Mouse (Mus musculus): ENCODE data around the gene Slc7a7. TPM values are rescaled to one million over a fixed set of nuclear protein-coding genes. Genes with fewer than 3 reads are reported as not detected.

Slc7a7 gene
- polyA plus RNA-seq, 1 experiment = 341 TPM

DNA sequence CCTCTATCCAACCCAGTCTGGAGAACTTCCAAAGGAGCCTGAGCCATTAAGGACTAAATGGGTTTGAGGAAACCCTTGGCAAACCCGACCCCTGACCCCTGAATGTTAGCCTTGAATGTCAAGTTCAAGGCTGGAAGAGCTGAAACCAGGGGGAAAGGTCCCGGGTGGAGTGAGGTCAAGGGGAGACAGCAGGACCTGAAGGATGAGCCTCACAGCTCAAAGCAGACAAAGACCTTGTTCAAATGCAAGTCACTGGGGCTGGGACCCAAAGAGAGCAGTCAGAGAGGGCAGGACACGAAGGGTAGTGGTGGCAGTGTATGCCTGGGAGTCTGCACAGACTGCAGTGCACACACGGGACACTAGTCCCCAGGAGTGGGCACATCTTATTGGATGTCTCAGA, 23.8 kb upstream of the Slc7a7 start:
- no peak overlapping the region for H3K4me3 ChIP-seq (ENCODE audit: low read depth, low read length)
- no peak for TF ChIP-seq POLR2A (IDR thresholded peaks at IDR 0.05; ENCODE audit: low read depth, low read length)
- peaks cover 7% of the 10 kb centered on the region; the same call in 1 of the 2 replicates for H3K4me1 ChIP-seq (ENCODE audit: control insufficient read depth, insufficient read depth, insufficient read length, low read length)
- H3K27me3 ChIP-seq (ENCODE audit: control insufficient read depth, insufficient read depth, low read length) = no peaks in the 10 kb centered on the region
- H3K36me3 ChIP-seq (ENCODE audit: control insufficient read depth, insufficient read depth, low read length) = peaks cover 8% of the 10 kb centered on the region
- no peak overlapping the region for H3K27ac ChIP-seq (ENCODE audit: insufficient read depth, low read depth, low read length)
- WGBS = 76% methylated on average over 4 of the region's 4 CpGs

- Histone ChIP-seq H3K27me3 (ENCODE audit: control insufficient read depth, insufficient read depth, low read length) (no peaks in the 10 kb centered on the region), H3K27ac (ENCODE audit: insufficient read depth, low read depth, low read length) (no peak overlapping the region), H3K4me1 (ENCODE audit: control insufficient read depth, insufficient read depth, insufficient read length, low read length) (peaks cover 7% of the 10 kb centered on the region; the same call in 1 of the 2 replicates), H3K4me3 (ENCODE audit: low read depth, low read length) (no peak overlapping the region), H3K36me3 (ENCODE audit: control insufficient read depth, insufficient read depth, low read length) (peaks cover 8% of the 10 kb centered on the region)
- WGBS = 91% methylated on average over 14 of the region's 14 CpGs
- TF ChIP-seq POLR2A (IDR thresholded peaks at IDR 0.05; ENCODE audit: low read depth, low read length) (no peak), CTCF (IDR thresholded peaks at IDR 0.05; ENCODE audit: extremely low read depth, insufficient read length, insufficient replicate concordance, low read depth, low read length) (no peak)
These were observed 23.0 kb upstream of the Slc7a7 start for GRCm38 (mm10) chr14:54440538-54440937.

- whole genome bisulfite sequencing = 80% methylated on average over 7 of the region's 7 CpGs
These were observed 22.0 kb upstream of the Slc7a7 start for GRCm38 (mm10) chr14:54439610-54440009.

GRCm38 (mm10) chr14:54439155-54439554, 21.6 kb upstream of the Slc7a7 start:
- 89% methylated on average over 12 of the region's 12 CpGs for WGBS
- TF ChIP-seq POLR2A (IDR thresholded peaks at IDR 0.05; ENCODE audit: low read depth, low read length) (no peak), CTCF (IDR thresholded peaks at IDR 0.05; ENCODE audit: extremely low read depth, insufficient read length, insufficient replicate concordance, low read depth, low read length) (no peak)
- Histone ChIP-seq H3K27ac (ENCODE audit: insufficient read depth, low read depth, low read length) (no peak overlapping the region), H3K36me3 (ENCODE audit: control insufficient read depth, insufficient read depth, low read length) (peaks cover 8% of the 10 kb centered on the region), H3K4me1 (ENCODE audit: control insufficient read depth, insufficient read depth, insufficient read length, low read length) (peaks cover 7% of the 10 kb centered on the region), H3K4me3 (ENCODE audit: low read depth, low read length) (no peak overlapping the region), H3K27me3 (ENCODE audit: control insufficient read depth, insufficient read depth, low read length) (no peaks in the 10 kb centered on the region)

More at GRCm38 (mm10) chr14:54439610-54440009, 22.0 kb upstream of the Slc7a7 start:
- H3K36me3 ChIP-seq (ENCODE audit: control insufficient read depth, insufficient read depth, low read length) = peaks cover 8% of the 10 kb centered on the region
- no peak overlapping the region for H3K27ac ChIP-seq (ENCODE audit: insufficient read depth, low read depth, low read length)
- H3K4me1 ChIP-seq (ENCODE audit: control insufficient read depth, insufficient read depth, insufficient read length, low read length) = peaks cover 8% of the 10 kb centered on the region
- H3K4me3 ChIP-seq (ENCODE audit: low read depth, low read length) = no peak overlapping the region
- TF ChIP-seq CTCF (IDR thresholded peaks at IDR 0.05; ENCODE audit: extremely low read depth, insufficient read length, insufficient replicate concordance, low read depth, low read length) = no peak
- TF ChIP-seq POLR2A (IDR thresholded peaks at IDR 0.05; ENCODE audit: low read depth, low read length) = no peak
- H3K27me3 ChIP-seq (ENCODE audit: control insufficient read depth, insufficient read depth, low read length) = no peaks in the 10 kb centered on the region

DNA sequence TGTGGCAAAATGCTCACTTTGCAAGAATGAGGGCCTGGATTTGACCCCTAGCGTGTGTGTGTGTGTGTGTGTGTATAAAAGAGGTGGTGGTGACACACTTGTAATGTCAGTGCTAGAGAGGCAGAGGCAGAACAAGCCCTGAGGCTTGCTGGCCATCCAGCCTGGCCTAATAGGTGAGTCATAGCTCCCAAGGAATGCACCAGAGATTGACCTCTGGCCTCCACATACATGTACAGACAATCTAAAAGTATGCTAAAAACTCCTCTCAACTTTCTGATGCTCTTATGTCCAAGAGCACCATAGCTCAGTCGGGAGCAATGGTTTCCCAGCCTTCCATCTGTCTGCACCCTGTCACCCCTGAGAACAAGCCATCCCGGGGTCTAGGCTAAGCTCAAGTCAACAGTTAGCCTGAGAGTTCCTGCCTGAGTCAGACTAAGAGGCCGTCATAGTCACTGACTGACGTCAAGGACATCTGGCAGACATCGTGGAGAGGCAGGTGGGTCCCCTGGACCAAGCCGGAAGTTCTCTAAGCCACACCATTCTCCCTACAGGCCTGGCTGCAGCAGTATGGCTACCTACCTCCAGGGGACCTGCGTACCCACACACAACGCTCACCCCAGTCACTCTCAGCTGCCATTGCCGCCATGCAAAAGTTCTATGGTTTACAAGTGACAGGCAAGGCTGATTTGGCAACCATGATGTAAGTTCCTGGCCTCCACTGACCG, 17.8 kb upstream of the Slc7a7 start:
- Histone ChIP-seq H3K4me3 (ENCODE audit: low read depth, low read length) (no peak overlapping the region), H3K27ac (ENCODE audit: insufficient read depth, low read depth, low read length) (no peak overlapping the region), H3K36me3 (ENCODE audit: control insufficient read depth, insufficient read depth, low read length) (peaks cover 7% of the 10 kb centered on the region), H3K4me1 (ENCODE audit: control insufficient read depth, insufficient read depth, insufficient read length, low read length) (peaks cover 13% of the 10 kb centered on the region), H3K27me3 (ENCODE audit: control insufficient read depth, insufficient read depth, low read length) (no peaks in the 10 kb centered on the region; the same call in 1 of the 2 replicates)
- 84% methylated on average over 11 of the region's 11 CpGs for WGBS
- TF ChIP-seq CTCF (IDR thresholded peaks at IDR 0.05; ENCODE audit: extremely low read depth, insufficient read length, insufficient replicate concordance, low read depth, low read length) (no peak), POLR2A (IDR thresholded peaks at IDR 0.05; ENCODE audit: low read depth, low read length) (no peak)

DNA sequence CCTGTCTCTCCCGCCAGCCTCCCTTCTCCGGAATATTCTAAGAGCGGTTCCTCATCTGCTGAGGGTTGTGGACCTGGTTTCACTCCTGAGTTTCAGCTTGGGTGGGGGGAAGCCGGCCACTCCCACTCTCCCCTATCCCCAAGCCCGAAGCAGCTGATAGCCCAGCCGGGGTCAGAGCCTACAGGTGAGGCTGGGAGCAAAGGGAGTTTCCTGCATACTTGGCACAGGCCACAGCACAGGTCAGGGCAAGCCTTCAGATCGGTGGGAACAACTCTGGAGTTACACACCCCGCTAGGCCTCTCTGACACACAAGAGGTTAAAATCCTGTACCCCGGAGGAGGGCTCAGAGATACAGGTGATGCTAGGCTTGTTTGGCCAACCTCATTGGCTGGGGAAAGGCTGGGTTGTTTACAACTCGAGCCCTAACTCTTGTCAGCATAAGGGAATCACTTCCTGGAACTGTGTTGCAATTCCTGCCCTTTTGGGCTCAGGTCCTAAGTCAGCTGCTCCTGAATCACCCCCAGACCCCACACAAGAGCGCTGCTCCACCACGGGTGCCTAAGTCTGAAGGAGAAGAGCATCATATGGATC, 16.5 kb upstream of the Slc7a7 start:
- Histone ChIP-seq H3K4me1 (ENCODE audit: control insufficient read depth, insufficient read depth, insufficient read length, low read length) (peaks cover 13% of the 10 kb centered on the region), H3K27me3 (ENCODE audit: control insufficient read depth, insufficient read depth, low read length) (no peaks in the 10 kb centered on the region; the same call in 1 of the 2 replicates), H3K4me3 (ENCODE audit: low read depth, low read length) (peak overlapping the region; percentile 80), H3K36me3 (ENCODE audit: control insufficient read depth, insufficient read depth, low read length) (0 out of 2 replicates have a peak, but pooled peaks cover 4% of the 10 kb centered on the region), H3K27ac (ENCODE audit: insufficient read depth, low read depth, low read length) (peak overlapping the region; percentile 77)
- TF ChIP-seq CTCF (IDR thresholded peaks at IDR 0.05; ENCODE audit: extremely low read depth, insufficient read length, insufficient replicate concordance, low read depth, low read length) (no peak), POLR2A (IDR thresholded peaks at IDR 0.05; ENCODE audit: low read depth, low read length) (no peak)
- 31% methylated on average over 12 of the region's 12 CpGs for WGBS

Data from small intestine, adult 2 months (tissue).